Comparison of ENCODE assay signal across 22 mouse cellular contexts in genomic region chr12:17024554-17025110, GRCm38 (mm10). TPM values are rescaled to one million over a fixed set of nuclear protein-coding genes. Genes with fewer than 3 reads are reported as not detected.
"Had no signal": no experiment of that assay in that cellular context is flagged by ENCODE, and none has a peak within 500 bp of the region (broad histone marks: within the 10 kb centered on the region; RNA-seq: fewer than 3 reads in every experiment).

No protein-coding gene starts in this region.

- H3K27ac ChIP-seq: layer of hippocampus, adult 2 months; limb, embryonic 10.5 days; limb, embryonic 13.5 days; liver, embryonic 12.5 days; liver, embryonic 15.5 days; lung, embryonic 15.5 days; midbrain, embryonic 10.5 days; midbrain, embryonic 15.5 days; neural tube, embryonic 13.5 days; stomach, embryonic 15.5 days had no signal

- H3K36me3 ChIP-seq: limb, embryonic 10.5 days; limb, embryonic 13.5 days; liver, embryonic 12.5 days; liver, embryonic 15.5 days; lung, embryonic 15.5 days; midbrain, embryonic 10.5 days; midbrain, embryonic 15.5 days; neural tube, embryonic 13.5 days; stomach, embryonic 15.5 days had no signal

- ATAC-seq: intestine, embryonic 16.5 days; liver, embryonic 12.5 days; midbrain, embryonic 15.5 days had no signal

- H3K4me3 ChIP-seq: layer of hippocampus, adult 2 months; limb, embryonic 10.5 days; limb, embryonic 13.5 days; liver, embryonic 12.5 days; liver, embryonic 15.5 days; lung, embryonic 15.5 days; megakaryocyte, embryonic 14.5 days; midbrain, embryonic 10.5 days; midbrain, embryonic 15.5 days; myocyte; neural tube, embryonic 13.5 days; stomach, embryonic 15.5 days had no signal

- DNase-seq: kidney, adult 18-20 months; kidney, adult 9 months; kidney, postnatal 14 days; layer of hippocampus, adult 9-11 months; liver; lung, adult 18-20 months; lung, postnatal 10 days; lung, postnatal 36 days; thymus, postnatal 4 days had no signal

- H3K27me3 ChIP-seq: limb, embryonic 13.5 days; liver, embryonic 12.5 days; liver, embryonic 15.5 days; lung, embryonic 15.5 days; midbrain, embryonic 15.5 days; stomach, embryonic 15.5 days had no signal

- H3K4me1 ChIP-seq: limb, embryonic 13.5 days; liver, embryonic 12.5 days; liver, embryonic 15.5 days; lung, embryonic 15.5 days; midbrain, embryonic 10.5 days; midbrain, embryonic 15.5 days; neural tube, embryonic 13.5 days; stomach, embryonic 15.5 days had no signal

RNA-seq across cellular contexts. Expression of gene 2410004P03Rik, which starts 13.1 kb away (rescaled TPM):
- polyA plus RNA-seq: liver, embryonic 12.5 days; liver, embryonic 15.5 days had no signal
